Mouse (Mus musculus) olfactory bulb, adult 2 months (tissue): Measurements from ENCODE around the gene Tpst1.

Source experiments
- CTCF ChIP-seq: fragments of 200-500 bp; IDR thresholded peaks from 2 replicates; pipeline ENCODE4 v1.5.1; 2012; ENCODE audit warnings: low read depth, mild to moderate bottlenecking, low read length, moderate library complexity; ENCODE audit not compliant: insufficient read depth
- POLR2A ChIP-seq: fragments of 200-500 bp; IDR thresholded peaks from 2 replicates; pipeline ENCODE4 v1.6.1; 2012; ENCODE audit warnings: mild to moderate bottlenecking, low read depth, low read length, moderate library complexity; ENCODE audit not compliant: insufficient read depth

- TF ChIP-seq CTCF (no peak), POLR2A (no peak)
Observed at GRCm38 (mm10) chr5:130097837-130098236, 24.7 kb downstream of the Tpst1 start.
